15 mouse cellular contexts compared by ENCODE assay signal in genomic region chr17:45598376-45598775, GRCm38 (mm10). TPM values are rescaled to one million over a fixed set of nuclear protein-coding genes. Genes with fewer than 3 reads are reported as not detected.
A peak's percentile ranks its signal among the peaks of the same experiment; 100 is the strongest.
DNase-seq lines count a peak whose midpoint lies in the region; ATAC-seq and TF ChIP-seq lines count a peak whose summit lies in the region.
"Had no signal": no experiment of that assay in that cellular context is flagged by ENCODE, and none has a peak within 500 bp of the region (broad histone marks: within the 10 kb centered on the region; RNA-seq: fewer than 3 reads in every experiment).

No protein-coding gene starts in this region.

- H3K4me3 ChIP-seq in hindbrain, embryonic 10.5 days, result no peak overlapping the region
- H3K4me3 ChIP-seq in hindbrain, embryonic 12.5 days, result no peak overlapping the region
- H3K4me3 ChIP-seq in stomach, embryonic 16.5 days (replicated peaks; ENCODE audit: low read length), result no peak overlapping the region
- H3K4me3 ChIP-seq in stomach, postnatal 0 days (ENCODE audit: low read depth, low read length), result no peak overlapping the region
- no peak overlapping the region for H3K4me3 ChIP-seq in liver, embryonic 11.5 days (ENCODE audit: low read depth, low read length)
- no peak overlapping the region for H3K4me3 ChIP-seq in small intestine, adult 2 months (ENCODE audit: low read depth, low read length)
- H3K4me3 ChIP-seq: left cerebral cortex, adult 2 months; midbrain, embryonic 13.5 days had no signal

- no peak for ATAC-seq in hindbrain, embryonic 12.5 days (ENCODE audit: low FRiP score)
- ATAC-seq in stomach, embryonic 16.5 days (ENCODE audit: insufficient read depth, low FRiP score), result no peak
- ATAC-seq in stomach, postnatal 0 days (ENCODE audit: low FRiP score, low TSS enrichment), result no peak
- ATAC-seq in liver, embryonic 11.5 days (replicated peaks; ENCODE audit: low FRiP score), result no peak
- ATAC-seq: midbrain, embryonic 13.5 days had no signal

- H3K36me3 ChIP-seq in hindbrain, embryonic 10.5 days, result no peaks in the 10 kb centered on the region
- H3K36me3 ChIP-seq in hindbrain, embryonic 12.5 days, result no peaks in the 10 kb centered on the region
- no peaks in the 10 kb centered on the region for H3K36me3 ChIP-seq in stomach, embryonic 16.5 days (ENCODE audit: control insufficient read depth, insufficient read depth, low read length)
- H3K36me3 ChIP-seq in stomach, postnatal 0 days (ENCODE audit: control insufficient read depth, insufficient read depth, low read length), result no peaks in the 10 kb centered on the region
- no peaks in the 10 kb centered on the region for H3K36me3 ChIP-seq in liver, embryonic 11.5 days (ENCODE audit: control insufficient read depth, insufficient read depth, low read length)
- H3K36me3 ChIP-seq in small intestine, adult 2 months (ENCODE audit: control insufficient read depth, insufficient read depth, low read length), result no peaks in the 10 kb centered on the region
- H3K36me3 ChIP-seq: heart, embryonic 12.5 days; limb, embryonic 10.5 days; midbrain, embryonic 13.5 days had no signal

- no peak overlapping the region for H3K9ac ChIP-seq in hindbrain, embryonic 12.5 days
- H3K9ac ChIP-seq in stomach, embryonic 16.5 days (ENCODE audit: low read length), result no peak overlapping the region
- no peak overlapping the region for H3K9ac ChIP-seq in stomach, postnatal 0 days (ENCODE audit: low read length)
- H3K9ac ChIP-seq in liver, embryonic 11.5 days (ENCODE audit: low read depth, low read length), result 0 out of 2 replicates have a peak overlapping the region, but pooled peaks have one; percentile 23
- H3K9ac ChIP-seq: heart, embryonic 12.5 days; midbrain, embryonic 13.5 days had no signal

- TF ChIP-seq CTCF in stomach, postnatal 0 days (IDR thresholded peaks at IDR 0.05; ENCODE audit: low read depth), result no peak
- TF ChIP-seq CTCF in small intestine, adult 2 months (IDR thresholded peaks at IDR 0.05; ENCODE audit: extremely low read depth, insufficient read length, insufficient replicate concordance, low read depth, low read length), result no peak

- peaks cover 93% of the 10 kb centered on the region for H3K27me3 ChIP-seq in hindbrain, embryonic 10.5 days (ENCODE audit: insufficient read depth, poor library complexity, severe bottlenecking)
- peaks cover 48% of the 10 kb centered on the region for H3K27me3 ChIP-seq in hindbrain, embryonic 12.5 days
- 0 out of 2 replicates have a peak, but pooled peaks cover 3% of the 10 kb centered on the region for H3K27me3 ChIP-seq in stomach, embryonic 16.5 days (ENCODE audit: control insufficient read depth, insufficient read depth, low read length)
- H3K27me3 ChIP-seq in stomach, postnatal 0 days (ENCODE audit: control insufficient read depth, insufficient read depth, low read length), result no peaks in the 10 kb centered on the region
- peaks cover 10% of the 10 kb centered on the region for H3K27me3 ChIP-seq in liver, embryonic 11.5 days (replicated peaks; ENCODE audit: control insufficient read depth, insufficient read depth, low read length)
- no peaks in the 10 kb centered on the region for H3K27me3 ChIP-seq in small intestine, adult 2 months (ENCODE audit: control insufficient read depth, insufficient read depth, low read length)

- DNase-seq in hindbrain, embryonic 10.5 days (ENCODE audit: low spot score), result no peak
- no peak for DNase-seq in stomach, postnatal 0 days (ENCODE audit: low spot score)
- no peak for DNase-seq in liver, embryonic 11.5 days (ENCODE audit: low spot score)
- no peak for DNase-seq in spleen, postnatal 4 days (ENCODE audit: low spot score in 2 of 2)
- DNase-seq in ovary, adult 18-20 months (ENCODE audit: low spot score), result no peak
- DNase-seq: lung, adult 2 months; spleen, adult 18-20 months had no signal

- H3K9me3 ChIP-seq in hindbrain, embryonic 10.5 days, result no peaks in the 10 kb centered on the region
- no peaks in the 10 kb centered on the region for H3K9me3 ChIP-seq in hindbrain, embryonic 12.5 days (replicated peaks)
- no peaks in the 10 kb centered on the region for H3K9me3 ChIP-seq in stomach, embryonic 16.5 days (replicated peaks; ENCODE audit: control insufficient read depth, low read length)
- no peaks in the 10 kb centered on the region for H3K9me3 ChIP-seq in stomach, postnatal 0 days (ENCODE audit: control insufficient read depth, low read length)
- H3K9me3 ChIP-seq in liver, embryonic 11.5 days (ENCODE audit: control insufficient read depth, low read length), result no peaks in the 10 kb centered on the region
- H3K9me3 ChIP-seq: heart, embryonic 12.5 days; limb, embryonic 10.5 days; midbrain, embryonic 13.5 days had no signal

- no peak for TF ChIP-seq POLR2A in small intestine, adult 2 months (IDR thresholded peaks at IDR 0.05; ENCODE audit: low read depth, low read length)

- H3K27ac ChIP-seq in hindbrain, embryonic 10.5 days, result 0 out of 2 replicates have a peak overlapping the region, but pooled peaks have one; percentile 46
- H3K27ac ChIP-seq in hindbrain, embryonic 12.5 days, result no peak overlapping the region; the same call in 1 of the 2 replicates
- peak overlapping the region; percentile 50; the same call in 1 of the 2 replicates for H3K27ac ChIP-seq in stomach, embryonic 16.5 days (ENCODE audit: low read length)
- no peak overlapping the region for H3K27ac ChIP-seq in stomach, postnatal 0 days (replicated peaks)
- no peak overlapping the region; the same call in 1 of the 2 replicates for H3K27ac ChIP-seq in liver, embryonic 11.5 days (ENCODE audit: low read depth, low read length)
- peak overlapping the region; percentile 61 for H3K27ac ChIP-seq in small intestine, adult 2 months (ENCODE audit: insufficient read depth, low read depth, low read length)
- H3K27ac ChIP-seq: left cerebral cortex, adult 2 months; limb, embryonic 10.5 days; midbrain, embryonic 13.5 days had no signal

- H3K4me1 ChIP-seq in hindbrain, embryonic 10.5 days (replicated peaks), result peaks cover 88% of the 10 kb centered on the region
- H3K4me1 ChIP-seq in hindbrain, embryonic 12.5 days, result peaks cover 56% of the 10 kb centered on the region
- H3K4me1 ChIP-seq in stomach, embryonic 16.5 days (ENCODE audit: control insufficient read depth, insufficient read depth, low read length), result peaks cover 56% of the 10 kb centered on the region
- H3K4me1 ChIP-seq in stomach, postnatal 0 days (replicated peaks; ENCODE audit: control insufficient read depth, insufficient read depth), result peaks cover 17% of the 10 kb centered on the region
- peaks cover 66% of the 10 kb centered on the region for H3K4me1 ChIP-seq in liver, embryonic 11.5 days (replicated peaks; ENCODE audit: control insufficient read depth, insufficient read depth, low read length)
- peaks cover 26% of the 10 kb centered on the region for H3K4me1 ChIP-seq in small intestine, adult 2 months (ENCODE audit: control insufficient read depth, insufficient read depth, insufficient read length, low read length)

- no peak overlapping the region for H3K4me2 ChIP-seq in hindbrain, embryonic 12.5 days (replicated peaks)
- H3K4me2 ChIP-seq in stomach, embryonic 16.5 days (ENCODE audit: low read depth, low read length), result no peak overlapping the region
- H3K4me2 ChIP-seq in stomach, postnatal 0 days (replicated peaks; ENCODE audit: low read depth), result no peak overlapping the region
- no peak overlapping the region for H3K4me2 ChIP-seq in liver, embryonic 11.5 days

- 89% methylated on average over 2 of the region's 2 CpGs for WGBS in hindbrain, embryonic 10.5 days
- WGBS in hindbrain, embryonic 12.5 days, result 88% methylated on average over 2 of the region's 2 CpGs
- WGBS in stomach, embryonic 16.5 days, result 79% methylated on average over 2 of the region's 2 CpGs
- WGBS in stomach, postnatal 0 days, result 77% methylated on average over 2 of the region's 2 CpGs
- WGBS in liver, embryonic 11.5 days, result 92% methylated on average over 2 of the region's 2 CpGs
- 52% methylated on average over 2 of the region's 2 CpGs for WGBS in small intestine, adult 2 months

- TF ChIP-seq EP300 in stomach, postnatal 0 days (optimal IDR thresholded peaks at IDR 0.05), result no peak

RNA-seq across cellular contexts. Expression of gene Slc29a1, which starts 1.0 kb away (rescaled TPM):
- polyA plus RNA-seq in hindbrain, embryonic 10.5 days (2016; fragmentation: Nextera tagmentation; extraction: Ambion mirVana), result 60.4 and 72.0 TPM in 2 replicates
- 44.4 and 47.2 TPM in 2 replicates for polyA plus RNA-seq in hindbrain, embryonic 12.5 days (2016; fragmentation: Nextera tagmentation; extraction: Ambion mirVana)
- polyA plus RNA-seq in stomach, embryonic 16.5 days (2015; fragmentation: Nextera tagmentation; extraction: Ambion mirVana), result 85.3 and 90.0 TPM in 2 replicates
- 49.4 and 55.3 TPM in 2 replicates for polyA plus RNA-seq in stomach, postnatal 0 days (2015; fragmentation: Nextera tagmentation; extraction: Ambion mirVana)
- polyA plus RNA-seq in liver, embryonic 11.5 days (2014; fragmentation: Nextera tagmentation; extraction: Ambion mirVana), result 277 and 325 TPM in 2 replicates
- 26.1 and 35.2 TPM in 2 replicates for polyA plus RNA-seq in small intestine, adult 2 months (2012; rRNA removed)

RNA-seq across cellular contexts. Expression of gene Mymx, which starts 3.5 kb away (rescaled TPM):
- polyA plus RNA-seq in hindbrain, embryonic 10.5 days (2016; fragmentation: Nextera tagmentation; extraction: Ambion mirVana), result 0.62 TPM in 1 of 2 replicates, not detected in the other
- polyA plus RNA-seq in hindbrain, embryonic 12.5 days (2016; fragmentation: Nextera tagmentation; extraction: Ambion mirVana), result 1.6 and 5.0 TPM in 2 replicates
- polyA plus RNA-seq in stomach, embryonic 16.5 days (2015; fragmentation: Nextera tagmentation; extraction: Ambion mirVana), result 0.67 and 3.5 TPM in 2 replicates
- polyA plus RNA-seq in stomach, postnatal 0 days (2015; fragmentation: Nextera tagmentation; extraction: Ambion mirVana), result 1.2 and 1.5 TPM in 2 replicates
- polyA plus RNA-seq in liver, embryonic 11.5 days (2014; fragmentation: Nextera tagmentation; extraction: Ambion mirVana), result 0.62 and 1.0 TPM in 2 replicates
- 0.75 and 5.8 TPM in 2 replicates for polyA plus RNA-seq in small intestine, adult 2 months (2012; rRNA removed)
- polyA plus RNA-seq: forebrain, embryonic 11.5 days; lung, adult 2 months; midbrain, embryonic 13.5 days had no signal

RNA-seq across cellular contexts. Expression of gene Hsp90ab1, which starts 25.3 kb away (rescaled TPM):
- 1,585 and 2,006 TPM in 2 replicates for polyA plus RNA-seq in hindbrain, embryonic 10.5 days (2016; fragmentation: Nextera tagmentation; extraction: Ambion mirVana)
- 1,350 and 1,487 TPM in 2 replicates for polyA plus RNA-seq in hindbrain, embryonic 12.5 days (2016; fragmentation: Nextera tagmentation; extraction: Ambion mirVana)
- polyA plus RNA-seq in stomach, embryonic 16.5 days (2015; fragmentation: Nextera tagmentation; extraction: Ambion mirVana), result 1,400 and 1,468 TPM in 2 replicates
- polyA plus RNA-seq in stomach, postnatal 0 days (2015; fragmentation: Nextera tagmentation; extraction: Ambion mirVana), result 715 and 750 TPM in 2 replicates
- 1,837 and 1,887 TPM in 2 replicates for polyA plus RNA-seq in liver, embryonic 11.5 days (2014; fragmentation: Nextera tagmentation; extraction: Ambion mirVana)
- polyA plus RNA-seq in small intestine, adult 2 months (2012; rRNA removed), result 93.8 and 157 TPM in 2 replicates

RNA-seq across cellular contexts. Expression of gene Slc35b2, which starts 34.7 kb away (rescaled TPM):
- 121 TPM in 2 replicates for polyA plus RNA-seq in hindbrain, embryonic 10.5 days (2016; fragmentation: Nextera tagmentation; extraction: Ambion mirVana)
- 90.6 and 92.4 TPM in 2 replicates for polyA plus RNA-seq in hindbrain, embryonic 12.5 days (2016; fragmentation: Nextera tagmentation; extraction: Ambion mirVana)
- 115 and 117 TPM in 2 replicates for polyA plus RNA-seq in stomach, embryonic 16.5 days (2015; fragmentation: Nextera tagmentation; extraction: Ambion mirVana)
- 72.7 and 76.8 TPM in 2 replicates for polyA plus RNA-seq in stomach, postnatal 0 days (2015; fragmentation: Nextera tagmentation; extraction: Ambion mirVana)
- 110 and 116 TPM in 2 replicates for polyA plus RNA-seq in liver, embryonic 11.5 days (2014; fragmentation: Nextera tagmentation; extraction: Ambion mirVana)
- 98.2 and 105 TPM in 2 replicates for polyA plus RNA-seq in small intestine, adult 2 months (2012; rRNA removed)

RNA-seq across cellular contexts. Expression of gene Nfkbie, which starts 42.9 kb away (rescaled TPM):
- 8.3 and 9.7 TPM in 2 replicates for polyA plus RNA-seq in hindbrain, embryonic 10.5 days (2016; fragmentation: Nextera tagmentation; extraction: Ambion mirVana)
- polyA plus RNA-seq in hindbrain, embryonic 12.5 days (2016; fragmentation: Nextera tagmentation; extraction: Ambion mirVana), result 7.0 and 7.7 TPM in 2 replicates
- polyA plus RNA-seq in stomach, embryonic 16.5 days (2015; fragmentation: Nextera tagmentation; extraction: Ambion mirVana), result 4.2 and 4.4 TPM in 2 replicates
- polyA plus RNA-seq in stomach, postnatal 0 days (2015; fragmentation: Nextera tagmentation; extraction: Ambion mirVana), result 1.6 and 2.0 TPM in 2 replicates
- polyA plus RNA-seq in liver, embryonic 11.5 days (2014; fragmentation: Nextera tagmentation; extraction: Ambion mirVana), result 2.5 and 3.0 TPM in 2 replicates
- polyA plus RNA-seq in small intestine, adult 2 months (2012; rRNA removed), result 4.6 and 6.2 TPM in 2 replicates

Comparison
In these comparisons a context has a peak if more than half of its experiments do, and no peak if none do; other contexts are left out.
1. H3K27ac ChIP-seq: peak in hindbrain, embryonic 10.5 days (single experiment), stomach, embryonic 16.5 days (single experiment) and small intestine, adult 2 months (single experiment); none in hindbrain, embryonic 12.5 days (single experiment), stomach, postnatal 0 days (single experiment) and liver, embryonic 11.5 days (single experiment).